Mouse (Mus musculus) left cerebral cortex, adult 2 months (tissue): ENCODE measurements around the gene Errfi1. TPM values are rescaled to one million over a fixed set of nuclear protein-coding genes. Genes with fewer than 3 reads are reported as not detected.

Experiments used
- DNase-seq, 2 experiments: peaks; one replicate each; pipeline ENCODE4 v3.0.0; 2021 to 2022; ENCODE audit warnings: low spot score in 2 of 2, mixed read lengths in 1 of 2; ENCODE audit errors: extremely low spot score in 1 of 2
- H3K27ac ChIP-seq: fragments of 200-600 bp; 2 replicates; pipeline ENCODE4 v1.8.1; 2022
- H3K4me3 ChIP-seq: fragments of 200-600 bp; 2 replicates; pipeline ENCODE4 v1.8.1; 2022
- CTCF ChIP-seq: fragments of 200-600 bp; IDR thresholded peaks from 2 replicates; pipeline ENCODE4 v1.8.1; 2022; ENCODE audit warnings: antibody characterized with exemption, mild to moderate bottlenecking, moderate library complexity
- intact Hi-C: fragments of 180-260 bp; cut with DNase I; formaldehyde crosslinking; loops from one replicate; pipeline ENCODE4 v1.15.1; 2025
- total RNA-seq, 2 experiments: library from RNA; stranded (reverse); gene quantifications; 2 replicates each; pipeline ENCODE4 v1.2.3; 2021

Errfi1 gene
- total RNA-seq, 2 experiments from 2014 or later = 25.9 to 37.8 TPM

GRCm38 (mm10) chr4:150850893-150851292, 2.8 kb upstream of the Errfi1 start:
- TF ChIP-seq CTCF = no peak
- Histone ChIP-seq H3K27ac (no peak overlapping the region), H3K4me3 (no peak overlapping the region)
- intact Hi-C loops = loop anchor here (5.0 kb wide), 3 partner anchors 94 to 194 kb away; no protein-coding TSS in a partner anchor
- DNase-seq = no peak

- TF ChIP-seq CTCF = no peak
- DNase-seq = no peak
- Histone ChIP-seq H3K4me3 (no peak overlapping the region), H3K27ac (no peak overlapping the region)
- intact Hi-C loops = loop anchor here (5.0 kb wide), 3 partner anchors 95 to 195 kb away; no protein-coding TSS in a partner anchor
These were observed 1.7 kb upstream of the Errfi1 start for GRCm38 (mm10) chr4:150852045-150852444.

- DNase-seq = no peak
- intact Hi-C loops = loop anchor here (5.0 kb wide), 3 partner anchors 95 to 195 kb away; no protein-coding TSS in a partner anchor
- no peak overlapping the region for H3K27ac ChIP-seq
- TF ChIP-seq CTCF = no peak
- no peak overlapping the region for H3K4me3 ChIP-seq
These were observed 1.2 kb upstream of the Errfi1 start for GRCm38 (mm10) chr4:150852479-150852878.

GRCm38 (mm10) chr4:150854839-150855246, 1.1 kb downstream of the Errfi1 start:
- DNase-seq = peak; percentile 96 to 98
- peak; percentile 62 for TF ChIP-seq CTCF
- peak overlapping the region; percentile 87 for H3K27ac ChIP-seq
- peak overlapping the region; percentile 76 for H3K4me3 ChIP-seq
- intact Hi-C loops = loop anchor here (2.0 to 5.0 kb wide), 4 partner anchors 44 to 198 kb away; no protein-coding TSS in a partner anchor

GRCm38 (mm10) chr4:150855346-150855745, 1.6 kb downstream of the Errfi1 start:
- peak; percentile 38 to 47 for DNase-seq
- intact Hi-C loops = loop anchor here (2.0 kb wide), 1 partner anchor 43 kb away; no protein-coding TSS in a partner anchor
- peak overlapping the region; percentile 76 for H3K4me3 ChIP-seq
- no peak for TF ChIP-seq CTCF
- H3K27ac ChIP-seq = peak overlapping the region; percentile 87

GRCm38 (mm10) chr4:150860526-150860925, 6.8 kb downstream of the Errfi1 start:
- no peak for DNase-seq
- intact Hi-C loops = no loop called here
- TF ChIP-seq CTCF = no peak
- Histone ChIP-seq H3K4me3 (no peak overlapping the region), H3K27ac (no peak overlapping the region)

- intact Hi-C loops = no loop called here
- no peak for DNase-seq
- TF ChIP-seq CTCF = no peak
- H3K4me3 ChIP-seq = no peak overlapping the region
- H3K27ac ChIP-seq = 0 out of 2 replicates have a peak overlapping the region, but pooled peaks have one; percentile 26
These were observed 7.4 kb downstream of the Errfi1 start for GRCm38 (mm10) chr4:150861161-150861560.

- intact Hi-C loops = no loop called here
- Histone ChIP-seq H3K4me3 (no peak overlapping the region), H3K27ac (peak overlapping the region; percentile 44; the same call in 1 of the 2 replicates)
- no peak for TF ChIP-seq CTCF
- DNase-seq = no peak
These were observed 9.1 kb downstream of the Errfi1 start for GRCm38 (mm10) chr4:150862626-150863375.

- Histone ChIP-seq H3K4me3 (no peak overlapping the region), H3K27ac (no peak overlapping the region)
- intact Hi-C loops = no loop called here
- TF ChIP-seq CTCF = peak; percentile 64
- DNase-seq = no peak
These were observed 11.7 kb downstream of the Errfi1 start for GRCm38 (mm10) chr4:150865371-150865770.

- intact Hi-C loops = no loop called here
- no peak for DNase-seq
- Histone ChIP-seq H3K27ac (no peak overlapping the region), H3K4me3 (no peak overlapping the region)
- no peak for TF ChIP-seq CTCF
These were observed 12.3 kb downstream of the Errfi1 start for GRCm38 (mm10) chr4:150866069-150866468.

GRCm38 (mm10) chr4:150866494-150866893, 12.8 kb downstream of the Errfi1 start:
- intact Hi-C loops = no loop called here
- TF ChIP-seq CTCF = no peak
- DNase-seq = no peak
- H3K27ac ChIP-seq = no peak overlapping the region
- no peak overlapping the region for H3K4me3 ChIP-seq

- Histone ChIP-seq H3K4me3 (no peak overlapping the region), H3K27ac (no peak overlapping the region)
- intact Hi-C loops = no loop called here
- DNase-seq = no peak
- no peak for TF ChIP-seq CTCF
These were observed 14.4 kb downstream of the Errfi1 start for GRCm38 (mm10) chr4:150868161-150868560.

GRCm38 (mm10) chr4:150868859-150869258, 15.1 kb downstream of the Errfi1 start:
- no peak for DNase-seq
- Histone ChIP-seq H3K27ac (no peak overlapping the region), H3K4me3 (no peak overlapping the region)
- no peak for TF ChIP-seq CTCF
- intact Hi-C loops = no loop called here
